Mouse (Mus musculus) liver, embryonic 14.5 days (tissue): ENCODE data around the gene Bloc1s3. TPM values are rescaled to one million over a fixed set of nuclear protein-coding genes. Genes with fewer than 3 reads are reported as not detected.
A peak's percentile ranks its signal among the peaks of the same experiment; 100 is the strongest.

Experiments
- ATAC-seq: fragments of 200-750 bp; cut with Nextera tagmentation; 2 replicates; pipeline ENCODE4 v1.8.0; 2017; ENCODE audit warnings: moderate number of reproducible peaks, mild to moderate bottlenecking, moderate library complexity; ENCODE audit not compliant: insufficient read depth
- DNase-seq, 3 experiments: peaks; one replicate each; pipeline ENCODE4 v3.0.0-alpha.2; 2012 to 2013; ENCODE audit warnings: low read depth in 3 of 3, low spot score in 3 of 3
- H3K27ac ChIP-seq: fragments of 300-500 bp; sonication (generic); 2 replicates; pipeline ENCODE4 v1.5.1; 2014; ENCODE audit warnings: moderate library complexity, mild to moderate bottlenecking, control low read depth, inconsistent platforms
- H3K27me3 ChIP-seq: fragments of 300-500 bp; sonication (generic); 2 replicates; pipeline ENCODE4 v1.6.1; 2014; ENCODE audit warnings: mild to moderate bottlenecking, low read length, moderate library complexity; ENCODE audit not compliant: control insufficient read depth, insufficient read depth
- H3K36me3 ChIP-seq: fragments of 300-500 bp; sonication (generic); replicated peaks from 2 replicates; pipeline ENCODE4 v1.6.1; 2014; ENCODE audit warnings: low read depth; ENCODE audit not compliant: control insufficient read depth, insufficient read depth
- H3K4me1 ChIP-seq, 2 experiments: fragments of 200-500 bp in 1 of 2; fragments of 300-500 bp in 1 of 2; sonication (generic) in 1 of 2; replicated peaks; 2 replicates each; pipeline ENCODE4 v1.6.1; 2012 to 2014; ENCODE audit warnings: antibody characterized with exemption in 1 of 2, inconsistent platforms in 1 of 2, low read length in 1 of 2; ENCODE audit not compliant: control insufficient read depth in 2 of 2, insufficient read depth in 2 of 2
- H3K4me2 ChIP-seq: fragments of 300-500 bp; sonication (generic); 2 replicates; pipeline ENCODE4 v1.6.1; 2014; ENCODE audit warnings: low read depth, mild to moderate bottlenecking, control low read depth, moderate library complexity
- H3K4me3 ChIP-seq, 2 experiments: fragments of 200-500 bp in 1 of 2; fragments of 300-500 bp in 1 of 2; sonication (generic) in 1 of 2; 2 replicates each; pipeline ENCODE4 v1.5.1; 2012 to 2014; ENCODE audit warnings: low read depth in 2 of 2, low read length in 2 of 2, mild to moderate bottlenecking in 2 of 2, control low read depth in 1 of 2, inconsistent platforms in 1 of 2, moderate library complexity in 1 of 2; ENCODE audit not compliant: insufficient read depth in 1 of 2
- H3K9ac ChIP-seq: fragments of 300-500 bp; sonication (generic); replicated peaks from 2 replicates; pipeline ENCODE4 v1.6.1; 2014; ENCODE audit warnings: mild to moderate bottlenecking, control low read depth, moderate library complexity
- H3K9me3 ChIP-seq: fragments of 300-500 bp; sonication (generic); 2 replicates; pipeline ENCODE4 v1.6.1; 2016; ENCODE audit warnings: low read length, mixed read lengths; ENCODE audit not compliant: control insufficient read depth
- CTCF ChIP-seq: IDR thresholded peaks from 2 replicates; pipeline ENCODE4 v1.5.1; 2016; ENCODE audit warnings: antibody characterized with exemption, low read depth, control low read depth
- EP300 ChIP-seq: IDR thresholded peaks from 2 replicates; pipeline ENCODE4 v1.6.1; 2016; ENCODE audit warnings: antibody characterized with exemption, low read depth
- WGBS: fragments of 180-500 bp; shearing (Covaris S2); extraction: QIAGEN DNeasy Blood & Tissue Kit; methylation state at CpG from one replicate; pipeline ENCODE4 v1.1.7; 2014; ENCODE audit not compliant: insufficient replicate concordance; 5-methylcytosine and 5-hydroxymethylcytosine counted together
- polyA plus RNA-seq, 2 experiments: library from polyadenylated mRNA; depleted of rRNA in 1 of 2; stranded (reverse) in 1 of 2; unstranded in 1 of 2; fragments of >200 nt; fragmentation: Nextera tagmentation in 1 of 2; extraction: Ambion mirVana in 1 of 2; gene quantifications; 2 replicates each; pipeline versions ENCODE4 v1.2.1 to v1.2.3; 2012 to 2014

Bloc1s3 gene
- polyA plus RNA-seq, 2 experiments, result 0.39 to 2.0 TPM

- H3K27ac ChIP-seq, result no peak overlapping the region
- H3K4me3 ChIP-seq, result no peak overlapping the region
- H3K4me2 ChIP-seq, result no peak overlapping the region
- H3K4me1 ChIP-seq, result no peaks in the 10 kb centered on the region
- H3K27me3 ChIP-seq, result no peaks in the 10 kb centered on the region
- ATAC-seq (no peak), DNase-seq (no peak)
- TF ChIP-seq EP300, result no peak
- TF ChIP-seq CTCF, result no peak
- H3K9me3 ChIP-seq, result no peaks in the 10 kb centered on the region
- no peak overlapping the region for H3K9ac ChIP-seq
- WGBS, result 78% methylated on average over 8 of the region's 8 CpGs
- no peaks in the 10 kb centered on the region for H3K36me3 ChIP-seq
These were observed 24.9 kb downstream of the Bloc1s3 start for GRCm38 (mm10) chr7:19483281-19483680.

GRCm38 (mm10) chr7:19477624-19478384, 30.4 kb downstream of the Bloc1s3 start:
- Histone ChIP-seq H3K4me1 (peaks cover 0 to 3% of the 10 kb centered on the region in 2 experiments; a peak in 2 of 4 replicates), H3K36me3 (no peaks in the 10 kb centered on the region), H3K4me2 (no peak overlapping the region), H3K27ac (no peak overlapping the region), H3K27me3 (peaks cover 23% of the 10 kb centered on the region), H3K9ac (no peak overlapping the region), H3K4me3 (no peak overlapping the region), H3K9me3 (no peaks in the 10 kb centered on the region)
- no peak for TF ChIP-seq EP300
- TF ChIP-seq CTCF, result 0 out of 2 replicates have a peak, but pooled peaks have one; percentile 4
- WGBS, result 25% methylated on average over 14 of the region's 14 CpGs
- ATAC-seq (no peak), DNase-seq (no peak)

- ATAC-seq, result no peak
- TF ChIP-seq CTCF (no peak), EP300 (no peak)
- WGBS, result 30% methylated on average over 2 of the region's 2 CpGs
These were observed 31.1 kb downstream of the Bloc1s3 start for GRCm38 (mm10) chr7:19477084-19477483.

GRCm38 (mm10) chr7:19473875-19474443, 34.2 kb downstream of the Bloc1s3 start:
- Histone ChIP-seq H3K27ac (no peak overlapping the region), H3K9me3 (no peaks in the 10 kb centered on the region), H3K4me2 (peak overlapping the region; percentile 53), H3K4me3 (peak overlapping the region; percentile 33 to 44), H3K27me3 (peaks cover 29% of the 10 kb centered on the region), H3K9ac (no peak overlapping the region), H3K36me3 (no peaks in the 10 kb centered on the region), H3K4me1 (peaks cover 0 to 7% of the 10 kb centered on the region in 2 experiments; a peak in 2 of 4 replicates)
- peak; percentile 50; the same call in 1 of the 2 replicates for ATAC-seq
- DNase-seq, result peak in 2 of 3 experiments; percentile 15 to 17
- 3% methylated on average over 68 of the region's 89 CpGs for WGBS
- TF ChIP-seq EP300, result no peak
- no peak for TF ChIP-seq CTCF

More at GRCm38 (mm10) chr7:19477084-19477483, 31.1 kb downstream of the Bloc1s3 start:
- Histone ChIP-seq H3K36me3 (no peaks in the 10 kb centered on the region), H3K9ac (no peak overlapping the region), H3K4me1 (peaks cover 0 to 3% of the 10 kb centered on the region in 2 experiments; a peak in 2 of 4 replicates), H3K9me3 (no peaks in the 10 kb centered on the region), H3K4me2 (no peak overlapping the region), H3K4me3 (no peak overlapping the region), H3K27me3 (peaks cover 27% of the 10 kb centered on the region), H3K27ac (no peak overlapping the region)
- DNase-seq, result no peak

GRCm38 (mm10) chr7:19472403-19472802, 35.8 kb downstream of the Bloc1s3 start:
- ATAC-seq (peak; percentile 45), DNase-seq (no peak)
- 15% methylated on average over 4 of the region's 4 CpGs for WGBS
- TF ChIP-seq CTCF (no peak), EP300 (no peak)
- Histone ChIP-seq H3K27me3 (peaks cover 29% of the 10 kb centered on the region), H3K4me1 (peaks cover 0 to 7% of the 10 kb centered on the region in 2 experiments; a peak in 2 of 4 replicates), H3K4me2 (peak overlapping the region; percentile 28; the same call in 1 of the 2 replicates), H3K9ac (no peak overlapping the region), H3K9me3 (no peaks in the 10 kb centered on the region), H3K36me3 (no peaks in the 10 kb centered on the region), H3K27ac (no peak overlapping the region), H3K4me3 (no peak overlapping the region)
